Mouse (Mus musculus) olfactory bulb, adult 2 months (tissue): ENCODE measurements around the gene Nr2c1. TPM values are rescaled to one million over a fixed set of nuclear protein-coding genes. Genes with fewer than 3 reads are reported as not detected.

Source experiments
- H3K27ac ChIP-seq: fragments of 200-500 bp; 2 replicates; pipeline ENCODE4 v1.5.1; 2012; ENCODE audit warnings: low read depth, low read length; ENCODE audit not compliant: insufficient read depth
- H3K4me1 ChIP-seq: fragments of 200-500 bp; 2 replicates; pipeline ENCODE4 v1.6.1; 2012; ENCODE audit warnings: low read length; ENCODE audit not compliant: control insufficient read depth, insufficient read depth
- H3K4me3 ChIP-seq: fragments of 200-500 bp; 2 replicates; pipeline ENCODE4 v1.5.1; 2012; ENCODE audit warnings: mild to moderate bottlenecking, low read depth, low read length, moderate library complexity; ENCODE audit not compliant: insufficient read depth
- CTCF ChIP-seq: fragments of 200-500 bp; IDR thresholded peaks from 2 replicates; pipeline ENCODE4 v1.5.1; 2012; ENCODE audit warnings: low read depth, mild to moderate bottlenecking, low read length, moderate library complexity; ENCODE audit not compliant: insufficient read depth
- POLR2A ChIP-seq: fragments of 200-500 bp; IDR thresholded peaks from 2 replicates; pipeline ENCODE4 v1.6.1; 2012; ENCODE audit warnings: mild to moderate bottlenecking, low read depth, low read length, moderate library complexity; ENCODE audit not compliant: insufficient read depth
- WGBS: fragments of 180-500 bp; shearing (Covaris S2); methylation state at CpG from one replicate; pipeline ENCODE4 v1.1.7; 2018; 5-methylcytosine and 5-hydroxymethylcytosine counted together
- polyA plus RNA-seq: library from polyadenylated mRNA; stranded (reverse); fragments of >200 nt; gene quantifications from 2 replicates; pipeline ENCODE4 v1.2.4, GENCODE M21; 2012; ENCODE audit warnings: low replicate concordance; ENCODE audit not compliant: missing spikeins, insufficient read depth, insufficient read length

The Nr2c1 gene
- polyA plus RNA-seq, 1 experiment: not detected

GRCm38 (mm10) chr10:94172706-94173105, 24.9 kb downstream of the Nr2c1 start:
- Histone ChIP-seq H3K4me1 (no peaks in the 10 kb centered on the region), H3K4me3 (no peak overlapping the region), H3K27ac (no peak overlapping the region)
- 35% methylated on average over 6 of the region's 6 CpGs for WGBS
- TF ChIP-seq CTCF: no peak
- no peak for TF ChIP-seq POLR2A

GRCm38 (mm10) chr10:94174652-94175051, 26.8 kb downstream of the Nr2c1 start:
- Histone ChIP-seq H3K27ac (no peak overlapping the region), H3K4me1 (no peaks in the 10 kb centered on the region), H3K4me3 (no peak overlapping the region)
- TF ChIP-seq POLR2A: no peak
- no peak for TF ChIP-seq CTCF
- 84% methylated on average over 7 of the region's 7 CpGs for WGBS

GRCm38 (mm10) chr10:94183199-94183598, 35.4 kb downstream of the Nr2c1 start:
- no peak overlapping the region for H3K4me3 ChIP-seq
- no peak overlapping the region for H3K27ac ChIP-seq
- WGBS: 53% methylated on average over 4 of the region's 4 CpGs
- H3K4me1 ChIP-seq: no peaks in the 10 kb centered on the region
- TF ChIP-seq CTCF (no peak), POLR2A (no peak)

- H3K27ac ChIP-seq: peak within 1 kb of the TSS; percentile 68
- TF ChIP-seq CTCF: no peak
- peak; percentile 92 for TF ChIP-seq POLR2A
- peaks cover 6% of the 10 kb centered on the region for H3K4me1 ChIP-seq
- WGBS: under 1% methylated on average over 46 of the region's 46 CpGs
- peak within 1 kb of the TSS; percentile 66 for H3K4me3 ChIP-seq
These were observed 50.9 kb downstream of the Nr2c1 start, which contains the start of gene Ndufa12 for GRCm38 (mm10) chr10:94198482-94199405. Gene Ndufa12 (plus strand): TSS chr10:94198720.

GRCm38 (mm10) chr10:94204973-94205372, 57.1 kb downstream of the Nr2c1 start:
- TF ChIP-seq CTCF (no peak), POLR2A (no peak)
- 84% methylated on average over 4 of the region's 4 CpGs for WGBS

GRCm38 (mm10) chr10:94210718-94211618, 63.1 kb downstream of the Nr2c1 start:
- peak overlapping the region; percentile 48; the same call in 1 of the 2 replicates for H3K27ac ChIP-seq
- WGBS: 38% methylated on average over 6 of the region's 6 CpGs
- H3K4me1 ChIP-seq: peaks cover 6% of the 10 kb centered on the region; the same call in 1 of the 2 replicates
- H3K4me3 ChIP-seq: no peak overlapping the region
- no peak for TF ChIP-seq CTCF
- TF ChIP-seq POLR2A: no peak

More at GRCm38 (mm10) chr10:94204973-94205372, 57.1 kb downstream of the Nr2c1 start:
- Histone ChIP-seq H3K4me1 (peaks cover 4% of the 10 kb centered on the region), H3K4me3 (no peak overlapping the region), H3K27ac (no peak overlapping the region)

GRCm38 (mm10) chr10:94211725-94212124, 63.9 kb downstream of the Nr2c1 start:
- no peak overlapping the region for H3K27ac ChIP-seq
- H3K4me3 ChIP-seq: no peak overlapping the region
- 36% methylated on average over 2 of the region's 2 CpGs for WGBS
- no peak for TF ChIP-seq CTCF
- no peak for TF ChIP-seq POLR2A
- H3K4me1 ChIP-seq: peaks cover 6% of the 10 kb centered on the region; the same call in 1 of the 2 replicates

- Histone ChIP-seq H3K27ac (no peak overlapping the region), H3K4me3 (no peak overlapping the region), H3K4me1 (no peaks in the 10 kb centered on the region)
- no peak for TF ChIP-seq CTCF
- TF ChIP-seq POLR2A: no peak
- 81% methylated on average over 6 of the region's 6 CpGs for WGBS
These were observed 77.4 kb downstream of the Nr2c1 start for GRCm38 (mm10) chr10:94225026-94225750.
